Mouse (Mus musculus) hindbrain, embryonic 12.5 days (tissue): ENCODE results near the gene Epas1. TPM values are rescaled to one million over a fixed set of nuclear protein-coding genes. Genes with fewer than 3 reads are reported as not detected.

ENCODE experiments used
- ATAC-seq: fragments of 200-750 bp; cut with Nextera tagmentation; 2 replicates; pipeline ENCODE4 v1.8.0; 2017; ENCODE audit warnings: moderate TSS enrichment; ENCODE audit not compliant: low FRiP score
- H3K27ac ChIP-seq: fragments of 300-500 bp; sonication (generic); 2 replicates; pipeline ENCODE4 v1.5.1; 2016; ENCODE audit warnings: mild to moderate bottlenecking
- H3K27me3 ChIP-seq: fragments of 300-500 bp; sonication (generic); 2 replicates; pipeline ENCODE4 v1.6.1; 2016; ENCODE audit warnings: mild to moderate bottlenecking
- H3K36me3 ChIP-seq: fragments of 300-500 bp; sonication (generic); 2 replicates; pipeline ENCODE4 v1.6.1; 2016; ENCODE audit warnings: mild to moderate bottlenecking
- H3K4me1 ChIP-seq: fragments of 300-500 bp; sonication (generic); 2 replicates; pipeline ENCODE4 v1.6.1; 2016
- H3K4me2 ChIP-seq: fragments of 300-500 bp; sonication (generic); replicated peaks from 2 replicates; pipeline ENCODE4 v1.6.1; 2016; ENCODE audit warnings: mild to moderate bottlenecking
- H3K4me3 ChIP-seq: fragments of 300-500 bp; sonication (generic); 2 replicates; pipeline ENCODE4 v1.5.1; 2016; ENCODE audit warnings: mild to moderate bottlenecking
- H3K9ac ChIP-seq: fragments of 300-500 bp; sonication (generic); 2 replicates; pipeline ENCODE4 v1.6.1; 2016; ENCODE audit warnings: mild to moderate bottlenecking, moderate library complexity
- H3K9me3 ChIP-seq: fragments of 300-500 bp; sonication (generic); replicated peaks from 2 replicates; pipeline ENCODE4 v1.6.1; 2016; ENCODE audit warnings: mild to moderate bottlenecking
- WGBS: fragments of 180-500 bp; shearing (Covaris S2); methylation state at CpG from one replicate; pipeline ENCODE4 v1.1.7; 2016; 5-methylcytosine and 5-hydroxymethylcytosine counted together
- polyA plus RNA-seq: library from polyadenylated mRNA; unstranded; fragments of >200 nt; fragmentation: Nextera tagmentation; extraction: Ambion mirVana; gene quantifications from 2 replicates; pipeline ENCODE4 v1.2.1, GENCODE M21; 2016

The Epas1 gene
- polyA plus RNA-seq, 1 experiment from 2014 or later: 4.0 TPM

DNA sequence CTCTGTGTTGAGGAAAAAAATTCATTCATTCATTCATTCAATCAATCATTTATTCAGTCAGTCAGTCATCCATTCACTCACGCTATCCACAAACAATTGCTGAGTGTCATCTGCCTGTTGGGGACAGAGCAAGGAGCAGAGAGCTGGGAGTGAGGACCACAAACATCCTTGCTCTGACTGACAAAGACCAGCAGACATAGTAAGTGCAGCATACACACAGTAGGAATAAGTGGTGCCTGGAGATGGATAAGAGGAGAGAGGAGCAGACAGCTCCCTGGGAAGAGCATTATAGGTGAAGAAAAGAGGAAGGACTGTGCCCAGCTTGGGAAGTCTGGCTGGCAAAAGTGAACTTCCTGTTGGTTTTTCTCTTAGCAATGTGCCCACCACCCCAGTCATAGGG, 21.0 kb upstream of the Epas1 start:
- Histone ChIP-seq H3K4me2 (no peak overlapping the region), H3K4me1 (peaks cover 4% of the 10 kb centered on the region; the same call in 1 of the 2 replicates), H3K36me3 (no peaks in the 10 kb centered on the region), H3K9me3 (no peaks in the 10 kb centered on the region), H3K9ac (no peak overlapping the region), H3K27me3 (no peaks in the 10 kb centered on the region), H3K4me3 (no peak overlapping the region), H3K27ac (no peak overlapping the region)
- ATAC-seq: no peak
- 66% methylated on average over 1 of the region's 1 CpGs for WGBS

DNA sequence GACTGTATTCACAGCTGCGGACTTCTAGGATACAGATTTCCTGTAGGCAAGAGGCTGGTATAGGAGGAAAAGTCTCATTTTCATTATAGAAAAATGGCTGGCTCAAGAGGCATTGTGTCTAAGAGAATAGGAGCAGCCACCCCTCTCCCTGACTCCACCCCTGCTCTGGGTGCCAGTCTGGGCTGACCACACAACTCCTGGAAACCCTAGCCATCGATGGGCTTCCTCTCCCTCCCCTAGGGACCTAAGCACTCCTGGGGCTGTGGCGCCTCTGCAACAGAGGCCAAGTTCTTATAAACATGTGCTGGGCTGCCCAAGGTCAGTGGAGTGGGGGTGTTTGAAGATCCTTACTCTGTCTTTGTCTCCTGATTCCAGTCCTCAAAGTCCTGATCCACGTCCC, 19.9 kb upstream of the Epas1 start:
- Histone ChIP-seq H3K9me3 (no peaks in the 10 kb centered on the region), H3K4me1 (peaks cover 4% of the 10 kb centered on the region; the same call in 1 of the 2 replicates), H3K27me3 (no peaks in the 10 kb centered on the region), H3K9ac (no peak overlapping the region), H3K4me2 (no peak overlapping the region), H3K4me3 (no peak overlapping the region), H3K27ac (no peak overlapping the region), H3K36me3 (no peaks in the 10 kb centered on the region)
- WGBS: 72% methylated on average over 4 of the region's 4 CpGs
- ATAC-seq: no peak

- Histone ChIP-seq H3K27ac (no peak overlapping the region), H3K9ac (no peak overlapping the region), H3K36me3 (no peaks in the 10 kb centered on the region), H3K4me2 (no peak overlapping the region), H3K4me1 (no peaks in the 10 kb centered on the region), H3K4me3 (no peak overlapping the region), H3K9me3 (no peaks in the 10 kb centered on the region), H3K27me3 (no peaks in the 10 kb centered on the region)
- WGBS: 84% methylated on average over 6 of the region's 6 CpGs
- ATAC-seq: no peak
These were observed 15.0 kb upstream of the Epas1 start for GRCm38 (mm10) chr17:86738477-86738876.

- no peak overlapping the region for H3K9ac ChIP-seq
- H3K27ac ChIP-seq: no peak overlapping the region
- no peaks in the 10 kb centered on the region for H3K9me3 ChIP-seq
- H3K4me3 ChIP-seq: no peak overlapping the region
- no peaks in the 10 kb centered on the region for H3K36me3 ChIP-seq
- 83% methylated on average over 6 of the region's 7 CpGs for WGBS
- H3K4me2 ChIP-seq: no peak overlapping the region
- H3K4me1 ChIP-seq: no peaks in the 10 kb centered on the region
- H3K27me3 ChIP-seq: 0 out of 2 replicates have a peak, but pooled peaks cover 6% of the 10 kb centered on the region
- ATAC-seq: no peak
These were observed 10.1 kb upstream of the Epas1 start for GRCm38 (mm10) chr17:86743351-86743941.

- Histone ChIP-seq H3K4me3 (no peak overlapping the region), H3K36me3 (no peaks in the 10 kb centered on the region), H3K9ac (no peak overlapping the region), H3K9me3 (no peaks in the 10 kb centered on the region), H3K27me3 (peaks cover 9% of the 10 kb centered on the region; the same call in 1 of the 2 replicates), H3K4me2 (no peak overlapping the region), H3K4me1 (no peaks in the 10 kb centered on the region), H3K27ac (no peak overlapping the region)
- no peak for ATAC-seq
- 25% methylated on average over 6 of the region's 6 CpGs for WGBS
These were observed 8.6 kb upstream of the Epas1 start for GRCm38 (mm10) chr17:86744943-86745342.

- Histone ChIP-seq H3K4me3 (no peak overlapping the region), H3K27ac (no peak overlapping the region), H3K27me3 (peaks cover 61% of the 10 kb centered on the region), H3K9ac (no peak overlapping the region), H3K4me2 (no peak overlapping the region), H3K4me1 (peaks cover 27% of the 10 kb centered on the region), H3K36me3 (no peaks in the 10 kb centered on the region), H3K9me3 (no peaks in the 10 kb centered on the region)
- ATAC-seq: no peak
- WGBS: 72% methylated on average over 10 of the region's 10 CpGs
These were observed 2.1 kb upstream of the Epas1 start for GRCm38 (mm10) chr17:86751373-86751871.

GRCm38 (mm10) chr17:86753931-86754805, 668 bp downstream of the Epas1 start:
- peak overlapping the region; percentile 92 for H3K4me2 ChIP-seq
- peak; percentile 24; the same call in 1 of the 2 replicates for ATAC-seq
- no peaks in the 10 kb centered on the region for H3K9me3 ChIP-seq
- no peak overlapping the region for H3K27ac ChIP-seq
- H3K9ac ChIP-seq: peak overlapping the region; percentile 35
- H3K4me3 ChIP-seq: peak overlapping the region; percentile 51
- under 1% methylated on average over 55 of the region's 55 CpGs for WGBS
- H3K27me3 ChIP-seq: peaks cover 82% of the 10 kb centered on the region
- no peaks in the 10 kb centered on the region for H3K36me3 ChIP-seq
- peaks cover 27% of the 10 kb centered on the region for H3K4me1 ChIP-seq

DNA sequence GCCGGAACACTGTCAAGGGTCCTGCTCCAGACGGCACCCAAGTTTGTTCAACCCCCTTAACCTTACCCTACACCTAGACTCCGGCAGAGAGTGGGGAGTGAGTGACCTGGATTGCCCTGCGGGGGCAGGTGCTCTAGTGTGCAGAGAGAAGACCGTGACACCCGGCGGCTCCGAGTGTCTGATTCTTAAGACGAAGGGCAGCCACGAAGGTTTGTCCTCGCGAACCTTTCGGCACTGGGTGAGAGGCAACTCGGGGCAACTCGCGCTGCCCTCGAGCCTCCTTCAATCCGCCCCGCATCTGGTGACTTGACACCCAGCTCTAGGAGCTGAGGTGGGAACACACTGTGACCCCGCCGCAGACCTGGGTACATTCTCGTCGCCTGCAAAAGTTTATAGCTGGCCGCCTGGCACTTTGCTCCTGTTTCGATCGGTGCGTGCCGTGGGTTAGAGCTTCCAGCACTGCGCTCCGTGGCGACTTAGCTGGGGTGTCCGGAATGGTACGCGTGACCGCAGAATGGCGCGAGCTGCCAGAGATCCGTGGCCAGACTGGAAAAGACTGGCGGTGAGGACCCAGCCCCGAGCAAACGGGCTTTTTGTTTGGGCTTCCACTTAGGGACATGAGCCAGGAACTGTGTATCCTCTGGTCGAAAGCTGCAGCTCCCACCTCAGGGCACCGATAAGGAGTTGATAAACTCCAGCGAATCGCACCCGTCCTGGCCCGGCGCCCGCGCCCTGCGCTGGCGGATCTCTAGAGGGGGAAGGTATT, 1.5 kb downstream of the Epas1 start:
- Histone ChIP-seq H3K27ac (no peak overlapping the region), H3K9ac (peak overlapping the region; percentile 35; the same call in 1 of the 2 replicates), H3K4me2 (peak overlapping the region; percentile 92), H3K4me3 (peak overlapping the region; percentile 51), H3K9me3 (no peaks in the 10 kb centered on the region), H3K36me3 (no peaks in the 10 kb centered on the region), H3K4me1 (peaks cover 27% of the 10 kb centered on the region), H3K27me3 (peaks cover 79% of the 10 kb centered on the region)
- WGBS: under 1% methylated on average over 52 of the region's 52 CpGs
- ATAC-seq: no peak

GRCm38 (mm10) chr17:86755581-86756195, 2.2 kb downstream of the Epas1 start:
- H3K4me1 ChIP-seq: peaks cover 27% of the 10 kb centered on the region
- peaks cover 76% of the 10 kb centered on the region for H3K27me3 ChIP-seq
- H3K4me2 ChIP-seq: peak overlapping the region; percentile 92
- no peaks in the 10 kb centered on the region for H3K9me3 ChIP-seq
- peak overlapping the region; percentile 51 for H3K4me3 ChIP-seq
- H3K27ac ChIP-seq: no peak overlapping the region
- no peaks in the 10 kb centered on the region for H3K36me3 ChIP-seq
- ATAC-seq: no peak
- WGBS: 18% methylated on average over 11 of the region's 11 CpGs
- H3K9ac ChIP-seq: no peak overlapping the region

- Histone ChIP-seq H3K9me3 (no peaks in the 10 kb centered on the region), H3K4me2 (no peak overlapping the region), H3K4me3 (no peak overlapping the region), H3K4me1 (peaks cover 25% of the 10 kb centered on the region), H3K27me3 (peaks cover 58% of the 10 kb centered on the region), H3K27ac (no peak overlapping the region), H3K36me3 (no peaks in the 10 kb centered on the region), H3K9ac (no peak overlapping the region)
- no peak for ATAC-seq
- WGBS: 26% methylated on average over 2 of the region's 2 CpGs
These were observed 4.1 kb downstream of the Epas1 start for GRCm38 (mm10) chr17:86757621-86758020.

DNA sequence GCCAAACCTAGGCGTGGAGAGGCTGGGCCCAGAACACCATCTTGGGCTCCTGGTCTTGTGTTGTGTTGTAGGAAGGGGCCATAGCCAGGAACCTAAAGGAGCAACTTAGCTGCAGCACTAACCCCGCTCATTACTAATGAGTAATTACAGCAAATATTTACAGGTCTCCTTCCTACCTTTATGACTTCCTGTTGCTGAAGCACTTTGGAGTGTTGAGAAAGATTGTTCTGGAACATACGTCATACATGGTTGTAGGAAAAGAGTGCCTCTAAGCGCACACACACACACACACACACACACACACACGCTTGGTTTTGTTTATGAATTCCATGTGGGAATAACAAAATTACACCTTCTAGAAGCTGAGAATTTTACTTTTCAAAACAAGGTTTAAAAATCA, 8.4 kb downstream of the Epas1 start:
- Histone ChIP-seq H3K27ac (no peak overlapping the region), H3K36me3 (no peaks in the 10 kb centered on the region), H3K9me3 (no peaks in the 10 kb centered on the region), H3K4me3 (no peak overlapping the region), H3K27me3 (peaks cover 16% of the 10 kb centered on the region), H3K4me2 (no peak overlapping the region), H3K4me1 (no peaks in the 10 kb centered on the region), H3K9ac (no peak overlapping the region)
- no peak for ATAC-seq
- WGBS: 86% methylated on average over 5 of the region's 5 CpGs
